Mouse (Mus musculus) megakaryocyte progenitor cell, adult 5-6 weeks (primary cell): ENCODE measurements around the gene Aspscr1. TPM values are rescaled to one million over a fixed set of nuclear protein-coding genes. Genes with fewer than 3 reads are reported as not detected.
A peak's percentile ranks its signal among the peaks of the same experiment; 100 is the strongest.

ENCODE experiments used
- ATAC-seq: replicated peaks from 2 replicates; pipeline ENCODE4 v1.8.0; 2016; ENCODE audit warnings: mild to moderate bottlenecking, moderate TSS enrichment, inconsistent platforms; ENCODE audit not compliant: poor library complexity
- total RNA-seq, 2 experiments: library from RNA; stranded (forward) in 1 of 2; stranded (reverse) in 1 of 2; fragments of 157-497, 149-512 nt in 1 of 2; fragments of 200-1000 nt in 1 of 2; gene quantifications; 2 replicates each; pipeline versions ENCODE4 v1.2.3 to v1.2.4; 2015 to 2017

The Aspscr1 gene
- total RNA-seq, 2 experiments from 2014 or later: 39.6 to 46.6 TPM

- no peak for ATAC-seq
These were observed 58.6 kb downstream of the Aspscr1 start for GRCm38 (mm10) chr11:120731395-120731794.

GRCm38 (mm10) chr11:120731858-120732680 lies 59.3 kb downstream of the Aspscr1 start, which contains the start of gene Cbr2:
Cbr2 (minus strand) TSS chr11:120732114.
- no peak for ATAC-seq

- ATAC-seq: peak; percentile 42; the same call in 1 of the 2 replicates
These were observed 60.7 kb downstream of the Aspscr1 start for GRCm38 (mm10) chr11:120733521-120733920.

DNA sequence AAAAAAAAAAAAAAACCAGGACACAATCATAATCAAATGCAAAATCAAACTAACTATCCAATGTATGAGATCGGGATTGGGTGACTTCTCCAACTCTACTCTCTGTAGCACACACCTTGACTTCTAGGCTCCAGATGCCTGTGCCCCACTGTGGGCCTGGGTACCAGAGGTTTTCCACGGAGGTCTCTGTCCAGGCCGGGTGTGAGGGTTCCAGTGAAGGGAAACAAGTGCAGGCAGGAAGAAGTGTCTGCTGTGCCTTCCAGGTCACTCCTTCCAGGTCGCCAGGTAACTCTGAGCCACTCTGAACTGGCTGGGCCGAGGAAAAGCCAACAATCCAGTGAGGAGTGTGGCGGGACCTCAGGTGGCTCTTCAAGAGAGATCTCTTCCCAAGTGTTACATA lies 63.7 kb downstream of the Aspscr1 start:
- ATAC-seq: no peak

GRCm38 (mm10) chr11:120740981-120741380 lies 68.2 kb downstream of the Aspscr1 start:
- no peak for ATAC-seq

DNA sequence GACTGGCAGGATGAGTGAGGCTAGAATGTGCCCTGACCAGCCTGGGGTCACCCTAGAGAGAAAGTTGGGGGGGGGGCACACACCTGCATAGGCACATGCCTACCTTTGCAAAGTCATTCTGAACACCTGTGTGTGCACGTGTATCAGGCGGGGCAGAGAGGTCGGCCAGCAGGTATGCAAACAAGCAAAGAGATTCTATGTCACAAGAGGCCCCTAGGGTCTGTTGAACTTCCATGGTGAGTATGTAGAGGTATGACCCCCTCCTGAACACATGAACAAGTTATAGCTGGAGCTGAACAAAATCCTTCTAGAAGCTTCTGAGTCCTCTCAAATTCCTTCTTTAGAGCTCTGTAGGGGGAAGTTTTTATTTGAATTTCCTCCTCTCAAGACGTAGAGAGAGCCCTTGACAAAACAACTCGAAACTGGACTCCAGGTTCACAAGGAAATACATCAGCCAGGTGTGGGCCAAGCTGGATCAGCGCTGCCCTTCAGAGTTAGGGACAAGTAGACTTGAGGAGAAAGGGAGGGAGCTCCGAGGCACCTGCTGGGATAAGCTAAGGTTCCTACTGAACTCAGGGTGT lies 71.4 kb downstream of the Aspscr1 start:
- ATAC-seq: no peak

DNA sequence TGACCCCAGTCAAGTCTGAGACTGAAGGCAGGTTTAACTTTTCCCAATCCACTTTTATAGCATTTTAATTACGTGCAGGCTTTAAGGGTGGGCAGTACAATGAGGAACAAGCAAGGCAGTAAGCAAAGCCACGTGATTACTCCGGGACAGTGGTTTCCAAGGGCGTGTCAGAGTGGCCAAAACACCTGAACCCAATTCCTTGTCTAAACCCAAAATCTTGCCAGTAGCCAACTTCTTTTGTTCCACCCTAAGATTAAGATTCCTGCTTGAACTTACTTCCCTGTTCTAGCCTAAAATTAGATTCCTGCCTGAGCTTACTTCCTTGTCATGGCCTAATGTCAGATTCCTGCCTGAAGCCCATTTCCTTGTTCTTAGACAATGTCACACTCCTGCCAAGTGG lies 75.2 kb downstream of the Aspscr1 start:
- 0 out of 2 replicates have a peak, but pooled peaks have one; percentile 26 for ATAC-seq

DNA sequence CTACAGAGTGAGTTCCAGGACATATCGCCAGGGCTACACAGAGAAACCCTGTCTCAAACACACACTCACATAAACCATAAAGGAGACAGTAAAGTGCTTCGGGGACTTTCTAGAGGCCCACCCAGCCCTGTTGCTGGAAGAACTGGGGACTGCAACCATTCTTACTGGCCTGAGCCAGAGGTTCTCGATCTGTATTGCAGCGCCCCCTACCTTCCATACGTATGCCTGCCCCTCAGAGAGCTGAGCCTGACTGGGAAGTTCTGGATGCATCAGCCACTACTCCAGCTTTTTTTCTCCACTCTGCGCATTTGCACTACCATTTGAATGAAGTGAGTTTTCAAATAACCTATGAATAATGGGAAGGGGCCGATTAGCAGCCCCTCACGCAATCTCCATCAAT lies 76.7 kb downstream of the Aspscr1 start:
- ATAC-seq: peak; percentile 95

- ATAC-seq: no peak
These were observed 78.8 kb downstream of the Aspscr1 start for GRCm38 (mm10) chr11:120751606-120752005.

Other genes with a start within 250 kb of the Aspscr1 start
Only the 30 nearest of the 32 such genes appear.
- gene Pde6g, start 219.5 kb upstream of the Aspscr1 start, total RNA-seq (2015): 0.27 and 0.32 TPM in 2 replicates
- gene Pde6g, start 219.5 kb upstream of the Aspscr1 start, total RNA-seq (2017): not detected in 2 replicates
- 10.4 and 10.7 TPM in 2 replicates for gene Oxld1, start 214.9 kb upstream of the Aspscr1 start, total RNA-seq (2015)
- 9.7 and 14.8 TPM in 2 replicates for gene Oxld1, start 214.9 kb upstream of the Aspscr1 start, total RNA-seq (2017)
- gene Ccdc137, start 214.9 kb upstream of the Aspscr1 start, total RNA-seq (2015): 24.9 and 27.2 TPM in 2 replicates
- 57.1 and 58.3 TPM in 2 replicates for gene Ccdc137, start 214.9 kb upstream of the Aspscr1 start, total RNA-seq (2017)
- gene Arl16, start 205.4 kb upstream of the Aspscr1 start, total RNA-seq (2015): 13.8 and 19.8 TPM in 2 replicates
- 18.8 and 20.2 TPM in 2 replicates for gene Arl16, start 205.4 kb upstream of the Aspscr1 start, total RNA-seq (2017)
- 107 and 121 TPM in 2 replicates for gene Mrpl12, start 188.4 kb upstream of the Aspscr1 start, total RNA-seq (2015)
- 136 and 142 TPM in 2 replicates for gene Mrpl12, start 188.4 kb upstream of the Aspscr1 start, total RNA-seq (2017)
- gene Slc25a10, start 181.1 kb upstream of the Aspscr1 start, total RNA-seq (2015): 11.9 and 14.4 TPM in 2 replicates
- gene Slc25a10, start 181.1 kb upstream of the Aspscr1 start, total RNA-seq (2017): 16.2 and 19.7 TPM in 2 replicates
- gene Gcgr, start 142.3 kb upstream of the Aspscr1 start, total RNA-seq (2015): not detected in 2 replicates
- not detected in 2 replicates for gene Gcgr, start 142.3 kb upstream of the Aspscr1 start, total RNA-seq (2017)
- gene Mcrip1, start 123.2 kb upstream of the Aspscr1 start, total RNA-seq (2015): 71.6 and 75.3 TPM in 2 replicates
- 24.2 and 25.8 TPM in 2 replicates for gene Mcrip1, start 123.2 kb upstream of the Aspscr1 start, total RNA-seq (2017)
- not detected in 2 replicates for gene Ppp1r27, start 121.8 kb upstream of the Aspscr1 start, total RNA-seq (2015)
- 1.3 TPM in 1 of 2 replicates, not detected in the other for gene Ppp1r27, start 121.8 kb upstream of the Aspscr1 start, total RNA-seq (2017)
- gene P4hb, start 99.7 kb upstream of the Aspscr1 start, total RNA-seq (2015): 669 and 748 TPM in 2 replicates
- 1,254 and 1,320 TPM in 2 replicates for gene P4hb, start 99.7 kb upstream of the Aspscr1 start, total RNA-seq (2017)
- gene Arhgdia, start 91.3 kb upstream of the Aspscr1 start, total RNA-seq (2015): 401 and 420 TPM in 2 replicates
- gene Arhgdia, start 91.3 kb upstream of the Aspscr1 start, total RNA-seq (2017): 177 and 193 TPM in 2 replicates
- gene Alyref, start 74.6 kb upstream of the Aspscr1 start, total RNA-seq (2015): 197 and 227 TPM in 2 replicates
- gene Alyref, start 74.6 kb upstream of the Aspscr1 start, total RNA-seq (2017): 266 and 298 TPM in 2 replicates
- 66.2 and 67.6 TPM in 2 replicates for gene Anapc11, start 74.6 kb upstream of the Aspscr1 start, total RNA-seq (2015)
- 22.9 and 25.7 TPM in 2 replicates for gene Anapc11, start 74.6 kb upstream of the Aspscr1 start, total RNA-seq (2017)
- gene Npb, start 64.5 kb upstream of the Aspscr1 start, total RNA-seq (2015): 0.59 TPM in 1 of 2 replicates, not detected in the other
- gene Npb, start 64.5 kb upstream of the Aspscr1 start, total RNA-seq (2017): not detected in 2 replicates
- gene Pcyt2, start 55.0 kb upstream of the Aspscr1 start, total RNA-seq (2015): 15.9 and 20.2 TPM in 2 replicates
- 23.8 and 24.5 TPM in 2 replicates for gene Pcyt2, start 55.0 kb upstream of the Aspscr1 start, total RNA-seq (2017)
- 22.9 and 24.2 TPM in 2 replicates for gene Sirt7, start 47.7 kb upstream of the Aspscr1 start, total RNA-seq (2015)
- 60.4 and 63.4 TPM in 2 replicates for gene Sirt7, start 47.7 kb upstream of the Aspscr1 start, total RNA-seq (2017)
- 15.0 and 16.4 TPM in 2 replicates for gene Mafg, start 39.4 kb upstream of the Aspscr1 start, total RNA-seq (2015)
- 24.2 and 29.5 TPM in 2 replicates for gene Mafg, start 39.4 kb upstream of the Aspscr1 start, total RNA-seq (2017)
- 9.8 and 10.3 TPM in 2 replicates for gene Pycr1, start 29.2 kb upstream of the Aspscr1 start, total RNA-seq (2015)
- 5.1 and 6.2 TPM in 2 replicates for gene Pycr1, start 29.2 kb upstream of the Aspscr1 start, total RNA-seq (2017)
- 1.3 and 1.5 TPM in 2 replicates for gene Myadml2, start 24.8 kb upstream of the Aspscr1 start, total RNA-seq (2015)
- gene Myadml2, start 24.8 kb upstream of the Aspscr1 start, total RNA-seq (2017): 4.0 TPM in 1 of 2 replicates, not detected in the other
- gene Notum, start 11.8 kb upstream of the Aspscr1 start, total RNA-seq (2015): not detected in 2 replicates
- not detected in 2 replicates for gene Notum, start 11.8 kb upstream of the Aspscr1 start, total RNA-seq (2017)
- 116 and 136 TPM in 2 replicates for gene Cenpx, start 40.8 kb downstream of the Aspscr1 start, total RNA-seq (2015)
- gene Cenpx, start 40.8 kb downstream of the Aspscr1 start, total RNA-seq (2017): 100 and 106 TPM in 2 replicates
- gene Lrrc45, start 41.0 kb downstream of the Aspscr1 start, total RNA-seq (2015): 10.6 and 11.0 TPM in 2 replicates
- 37.6 and 42.3 TPM in 2 replicates for gene Lrrc45, start 41.0 kb downstream of the Aspscr1 start, total RNA-seq (2017)
- 0.44 and 0.76 TPM in 2 replicates for gene Rac3, start 48.5 kb downstream of the Aspscr1 start, total RNA-seq (2015)
- gene Rac3, start 48.5 kb downstream of the Aspscr1 start, total RNA-seq (2017): 0.25 TPM in 1 of 2 replicates, not detected in the other
- gene Dcxr, start 54.3 kb downstream of the Aspscr1 start, total RNA-seq (2015): 16.3 and 18.7 TPM in 2 replicates
- 16.5 and 17.1 TPM in 2 replicates for gene Dcxr, start 54.3 kb downstream of the Aspscr1 start, total RNA-seq (2017)
- not detected in 2 replicates for gene Cbr2, start 59.1 kb downstream of the Aspscr1 start, total RNA-seq (2015)
- gene Cbr2, start 59.1 kb downstream of the Aspscr1 start, total RNA-seq (2017): 1.3 TPM in 1 of 2 replicates, not detected in the other
- 28.6 and 31.3 TPM in 2 replicates for gene Hmga1b, start 89.8 kb downstream of the Aspscr1 start, total RNA-seq (2015)
- gene Hmga1b, start 89.8 kb downstream of the Aspscr1 start, total RNA-seq (2017): 20.6 and 25.8 TPM in 2 replicates
- 11.6 and 12.2 TPM in 2 replicates for gene Rfng, start 111.2 kb downstream of the Aspscr1 start, total RNA-seq (2015)
- 2.7 and 5.2 TPM in 2 replicates for gene Rfng, start 111.2 kb downstream of the Aspscr1 start, total RNA-seq (2017)
- gene Gps1, start 111.3 kb downstream of the Aspscr1 start, total RNA-seq (2015): 81.2 and 99.9 TPM in 2 replicates
- 90.0 and 93.4 TPM in 2 replicates for gene Gps1, start 111.3 kb downstream of the Aspscr1 start, total RNA-seq (2017)
- 65.0 and 77.7 TPM in 2 replicates for gene Dus1l, start 123.4 kb downstream of the Aspscr1 start, total RNA-seq (2015)
- gene Dus1l, start 123.4 kb downstream of the Aspscr1 start, total RNA-seq (2017): 53.8 and 60.4 TPM in 2 replicates
- gene Fasn, start 151.6 kb downstream of the Aspscr1 start, total RNA-seq (2015): 44.3 and 66.8 TPM in 2 replicates
- 32.9 and 36.1 TPM in 2 replicates for gene Fasn, start 151.6 kb downstream of the Aspscr1 start, total RNA-seq (2017)